Mouse (Mus musculus) adrenal gland, postnatal 25 days (tissue): Measurements from ENCODE around the gene Acbd3. TPM values are rescaled to one million over a fixed set of nuclear protein-coding genes. Genes with fewer than 3 reads are reported as not detected.

Experiments
- DNase-seq: peaks from one replicate; pipeline ENCODE4 v3.0.0; 2021; ENCODE audit warnings: mixed read lengths
- total RNA-seq: library from RNA; stranded (reverse); gene quantifications from 2 replicates; pipeline ENCODE4 v1.2.3, GENCODE M21; 2021

The Acbd3 gene
- total RNA-seq, 1 experiment from 2014 or later = 48.8 TPM

DNA sequence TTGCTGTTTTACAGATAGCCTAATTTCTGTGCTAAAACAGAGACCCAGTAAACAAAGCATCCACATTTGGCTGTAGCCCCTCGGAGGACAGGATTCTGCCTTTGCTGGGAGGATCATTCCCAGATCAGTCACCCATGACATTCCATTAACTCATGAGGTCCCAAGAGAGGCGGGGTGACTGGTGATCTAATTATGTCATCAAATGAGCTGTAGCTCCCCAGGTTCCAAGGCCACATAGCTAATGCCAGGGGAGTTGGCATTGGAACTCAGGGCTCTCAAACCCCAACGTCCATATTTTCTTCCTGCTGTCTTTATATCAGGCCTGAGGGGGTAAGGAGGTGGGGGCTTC lies 57.7 kb downstream of the Acbd3 start:
- no peak for DNase-seq

DNA sequence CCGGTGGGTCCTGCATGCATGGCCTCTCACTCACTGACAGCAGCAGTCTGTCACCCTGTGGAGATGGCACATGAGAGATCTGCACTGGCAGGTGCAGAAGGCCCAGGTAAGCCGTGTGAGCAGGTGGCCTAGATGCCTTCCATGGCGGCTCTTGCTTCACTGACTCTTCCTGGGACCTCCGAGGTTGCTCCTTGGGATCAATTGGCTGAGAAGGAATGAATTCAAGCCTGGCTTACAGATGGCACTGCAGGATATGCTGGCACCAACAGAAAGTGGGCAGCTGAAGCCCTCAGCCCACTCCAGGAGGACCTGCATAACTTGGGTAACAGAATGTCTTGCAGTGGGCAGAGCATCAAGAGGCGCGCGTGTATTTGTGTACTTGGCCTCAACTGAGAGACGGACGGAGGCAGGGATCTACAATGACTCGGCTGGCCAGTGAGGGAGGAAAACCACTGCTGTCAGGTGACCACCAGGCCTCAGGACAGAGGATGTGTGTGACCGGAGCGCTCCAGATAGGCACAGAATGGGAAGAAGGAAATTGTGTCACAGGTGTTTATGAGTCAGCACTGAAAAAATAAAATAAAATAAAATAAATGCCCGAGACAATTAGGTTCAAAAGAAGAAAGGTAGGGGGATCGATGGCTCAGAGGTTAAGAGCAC lies 66.1 kb downstream of the Acbd3 start:
- DNase-seq = no peak

DNA sequence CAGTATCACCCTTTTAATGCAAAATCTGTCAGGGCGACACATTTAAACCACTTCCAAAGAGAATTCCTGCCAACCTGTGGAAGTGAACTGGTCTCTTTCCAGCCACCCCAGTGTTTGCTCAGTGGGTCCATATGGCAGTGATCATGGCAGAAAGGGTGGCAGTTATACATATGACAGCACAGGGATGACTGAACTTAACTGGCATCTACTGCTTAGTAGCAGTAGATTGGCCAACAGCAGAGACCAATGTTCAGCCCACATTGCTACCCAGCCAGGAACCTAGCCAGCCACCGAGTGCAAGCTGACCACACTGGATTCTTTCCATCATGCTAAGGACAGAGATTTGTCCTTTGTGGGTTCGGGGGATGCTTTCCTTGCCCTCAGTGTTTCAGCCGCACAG lies 67.0 kb downstream of the Acbd3 start:
- DNase-seq = no peak

- DNase-seq = peak; percentile 44
Observed at GRCm38 (mm10) chr1:180793445-180794117, 67.7 kb downstream of the Acbd3 start.

DNA sequence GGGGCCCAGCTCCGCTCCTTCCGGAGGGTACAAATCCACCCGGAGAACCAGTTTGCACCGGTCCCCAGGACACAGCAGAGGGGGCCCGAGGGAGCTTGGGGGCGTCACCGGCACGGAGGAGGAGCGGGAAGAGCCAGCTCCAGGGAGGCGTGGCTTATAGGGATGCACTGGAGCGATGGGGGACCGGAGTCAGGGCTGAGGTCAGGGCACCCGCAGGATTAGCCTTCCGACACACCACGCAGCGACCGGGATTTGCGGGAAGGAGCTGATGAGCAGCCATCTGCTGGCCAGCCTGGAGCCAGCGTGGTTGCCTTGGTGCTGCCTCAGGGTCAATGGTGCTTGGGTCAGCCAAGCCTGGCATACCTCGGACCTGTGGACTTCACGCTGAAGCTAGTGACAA lies 68.3 kb downstream of the Acbd3 start:
- peak; percentile 43 for DNase-seq

DNA sequence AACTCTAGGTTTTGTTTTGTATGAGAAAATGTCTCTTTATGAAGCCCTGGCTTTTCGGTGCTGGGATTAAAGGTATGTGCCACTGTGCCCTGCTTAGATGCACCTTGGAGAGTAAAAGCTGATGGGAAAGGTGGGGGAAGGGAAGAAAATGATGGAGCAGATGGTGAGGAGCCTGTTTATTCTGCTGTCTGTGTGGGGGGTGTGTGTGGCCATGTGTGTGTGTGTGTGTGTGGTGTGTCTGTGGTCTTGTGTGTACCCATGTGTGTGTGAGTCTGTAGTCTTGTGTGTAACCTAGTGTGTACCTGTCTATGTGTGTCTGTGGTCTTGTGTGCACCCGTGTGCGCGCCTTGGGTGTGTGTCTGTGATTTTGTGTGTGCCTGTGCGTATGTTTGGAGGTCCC lies 72.8 kb downstream of the Acbd3 start:
- no peak for DNase-seq

- no peak for DNase-seq
Observed at GRCm38 (mm10) chr1:180799253-180799652, 73.4 kb downstream of the Acbd3 start.

DNA sequence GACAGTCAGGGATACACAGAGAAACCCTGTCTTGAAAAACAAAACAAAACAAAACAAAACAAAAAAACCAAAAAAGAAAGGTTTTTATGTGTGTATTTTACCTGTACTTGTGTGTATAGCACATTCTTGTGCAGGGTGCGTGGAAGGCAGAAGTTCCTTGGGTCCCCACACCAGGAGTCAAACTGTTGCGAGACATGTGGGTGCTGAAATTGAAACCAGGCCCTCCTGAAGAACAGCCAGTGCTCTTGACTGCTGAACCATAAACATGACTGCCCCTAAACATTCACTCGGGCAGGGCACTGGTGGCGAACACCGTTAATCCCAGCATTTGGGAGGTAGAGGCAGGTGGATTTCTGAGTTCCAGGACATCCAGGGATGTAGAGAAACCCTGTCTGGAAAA lies 74.2 kb downstream of the Acbd3 start:
- no peak for DNase-seq

- no peak for DNase-seq
Observed at GRCm38 (mm10) chr1:180800814-180801213, 75.0 kb downstream of the Acbd3 start.

GRCm38 (mm10) chr1:180801466-180801994 lies 75.7 kb downstream of the Acbd3 start:
- DNase-seq = no peak

Other genes starting within 250 kb of the Acbd3 start
- 0.12 and 0.57 TPM in 2 replicates for gene Stum, start 242.5 kb upstream of the Acbd3 start, total RNA-seq
- gene Parp1, start 157.1 kb upstream of the Acbd3 start, total RNA-seq = 92.2 and 114 TPM in 2 replicates
- gene Lin9, start 84.9 kb upstream of the Acbd3 start, total RNA-seq = 7.5 and 9.3 TPM in 2 replicates
- gene Mixl1, start 29.0 kb upstream of the Acbd3 start, total RNA-seq = not detected in 2 replicates
- gene H3f3a, start 87.9 kb downstream of the Acbd3 start, total RNA-seq = 739 and 836 TPM in 2 replicates
- 21.7 and 26.0 TPM in 2 replicates for gene Sde2, start 125.1 kb downstream of the Acbd3 start, total RNA-seq
- 0.38 and 0.73 TPM in 2 replicates for gene Lefty2, start 167.1 kb downstream of the Acbd3 start, total RNA-seq
- 35.0 and 46.2 TPM in 2 replicates for gene Pycr2, start 178.2 kb downstream of the Acbd3 start, total RNA-seq
- gene Lefty1, start 209.0 kb downstream of the Acbd3 start, total RNA-seq = 6.1 and 9.5 TPM in 2 replicates
- gene Tmem63a, start 216.3 kb downstream of the Acbd3 start, total RNA-seq = 77.2 and 92.4 TPM in 2 replicates